Mouse (Mus musculus) forebrain, embryonic 12.5 days (tissue): ENCODE results near the gene Actr1a. TPM values are rescaled to one million over a fixed set of nuclear protein-coding genes. Genes with fewer than 3 reads are reported as not detected.
A peak's percentile ranks its signal among the peaks of the same experiment; 100 is the strongest.

Experiments
- ATAC-seq: fragments of 200-750 bp; cut with Nextera tagmentation; 2 replicates; pipeline ENCODE4 v1.8.0; 2017; ENCODE audit warnings: moderate TSS enrichment; ENCODE audit not compliant: low FRiP score
- H3K27ac ChIP-seq: fragments of 300-500 bp; sonication (generic); 2 replicates; pipeline ENCODE4 v1.5.1; 2016; ENCODE audit warnings: mild to moderate bottlenecking
- H3K27me3 ChIP-seq: fragments of 300-500 bp; sonication (generic); 2 replicates; pipeline ENCODE4 v1.6.1; 2016; ENCODE audit warnings: mild to moderate bottlenecking
- H3K36me3 ChIP-seq: fragments of 300-500 bp; sonication (generic); replicated peaks from 2 replicates; pipeline ENCODE4 v1.6.1; 2016; ENCODE audit warnings: mild to moderate bottlenecking
- H3K4me1 ChIP-seq: fragments of 300-500 bp; sonication (generic); 2 replicates; pipeline ENCODE4 v1.6.1; 2016
- H3K4me2 ChIP-seq: fragments of 300-500 bp; sonication (generic); 2 replicates; pipeline ENCODE4 v1.6.1; 2016; ENCODE audit warnings: mild to moderate bottlenecking, moderate library complexity
- H3K4me3 ChIP-seq: fragments of 300-500 bp; sonication (generic); replicated peaks from 2 replicates; pipeline ENCODE4 v1.5.1; 2016; ENCODE audit warnings: mild to moderate bottlenecking
- H3K9ac ChIP-seq: fragments of 300-500 bp; sonication (generic); 2 replicates; pipeline ENCODE4 v1.6.1; 2016; ENCODE audit warnings: mild to moderate bottlenecking
- H3K9me3 ChIP-seq: fragments of 300-500 bp; sonication (generic); 2 replicates; pipeline ENCODE4 v1.6.1; 2016
- WGBS: fragments of 180-500 bp; shearing (Covaris S2); methylation state at CpG from one replicate; pipeline ENCODE4 v1.1.7; 2016; 5-methylcytosine and 5-hydroxymethylcytosine counted together
- polyA plus RNA-seq: library from polyadenylated mRNA; unstranded; fragments of >200 nt; fragmentation: Nextera tagmentation; extraction: Ambion mirVana; gene quantifications from 2 replicates; pipeline ENCODE4 v1.2.1, GENCODE M21; 2016

The Actr1a gene
- polyA plus RNA-seq, 1 experiment from 2014 or later: 241 TPM

- no peak overlapping the region for H3K27ac ChIP-seq
- H3K4me3 ChIP-seq: no peak overlapping the region
- no peak overlapping the region for H3K9ac ChIP-seq
- 87% methylated on average over 4 of the region's 4 CpGs for WGBS
- peaks cover 36% of the 10 kb centered on the region for H3K4me1 ChIP-seq
- 0 out of 2 replicates have a peak, but pooled peaks cover 3% of the 10 kb centered on the region for H3K36me3 ChIP-seq
- no peak for ATAC-seq
- H3K4me2 ChIP-seq: no peak overlapping the region
- no peaks in the 10 kb centered on the region for H3K27me3 ChIP-seq
- no peaks in the 10 kb centered on the region for H3K9me3 ChIP-seq
Observed at GRCm38 (mm10) chr19:46418051-46418450, 22.5 kb upstream of the Actr1a start.

GRCm38 (mm10) chr19:46416276-46416675 is 20.7 kb upstream of the Actr1a start:
- no peak overlapping the region for H3K9ac ChIP-seq
- H3K27me3 ChIP-seq: no peaks in the 10 kb centered on the region
- H3K4me1 ChIP-seq: peaks cover 19% of the 10 kb centered on the region
- H3K9me3 ChIP-seq: no peaks in the 10 kb centered on the region
- H3K27ac ChIP-seq: peak overlapping the region; percentile 53
- 0 out of 2 replicates have a peak, but pooled peaks cover 3% of the 10 kb centered on the region for H3K36me3 ChIP-seq
- H3K4me2 ChIP-seq: no peak overlapping the region
- no peak for ATAC-seq
- no peak overlapping the region for H3K4me3 ChIP-seq
- 65% methylated on average over 9 of the region's 9 CpGs for WGBS

GRCm38 (mm10) chr19:46414486-46414885 is 18.9 kb upstream of the Actr1a start:
- no peak for ATAC-seq
- Histone ChIP-seq H3K4me3 (no peak overlapping the region), H3K4me1 (peaks cover 9% of the 10 kb centered on the region), H3K27me3 (no peaks in the 10 kb centered on the region), H3K9me3 (no peaks in the 10 kb centered on the region), H3K36me3 (0 out of 2 replicates have a peak, but pooled peaks cover 6% of the 10 kb centered on the region), H3K9ac (no peak overlapping the region), H3K27ac (no peak overlapping the region), H3K4me2 (no peak overlapping the region)
- 94% methylated on average over 8 of the region's 8 CpGs for WGBS

- Histone ChIP-seq H3K27ac (no peak overlapping the region), H3K9me3 (no peaks in the 10 kb centered on the region), H3K36me3 (0 out of 2 replicates have a peak, but pooled peaks cover 6% of the 10 kb centered on the region), H3K4me2 (no peak overlapping the region), H3K4me1 (peaks cover 9% of the 10 kb centered on the region), H3K4me3 (no peak overlapping the region), H3K9ac (no peak overlapping the region), H3K27me3 (no peaks in the 10 kb centered on the region)
- no peak for ATAC-seq
- 93% methylated on average over 2 of the region's 2 CpGs for WGBS
Observed at GRCm38 (mm10) chr19:46413969-46414368, 18.4 kb upstream of the Actr1a start.

GRCm38 (mm10) chr19:46412056-46412805 is 16.7 kb upstream of the Actr1a start:
- 91% methylated on average over 12 of the region's 12 CpGs for WGBS
- Histone ChIP-seq H3K4me1 (peaks cover 9% of the 10 kb centered on the region), H3K4me3 (no peak overlapping the region), H3K27ac (no peak overlapping the region), H3K36me3 (peaks cover 9% of the 10 kb centered on the region; the same call in 1 of the 2 replicates), H3K9ac (no peak overlapping the region), H3K4me2 (no peak overlapping the region), H3K27me3 (no peaks in the 10 kb centered on the region), H3K9me3 (no peaks in the 10 kb centered on the region)
- ATAC-seq: no peak

- H3K4me3 ChIP-seq: no peak overlapping the region
- H3K9me3 ChIP-seq: no peaks in the 10 kb centered on the region
- no peak overlapping the region for H3K4me2 ChIP-seq
- H3K36me3 ChIP-seq: peaks cover 33% of the 10 kb centered on the region
- ATAC-seq: no peak
- H3K27me3 ChIP-seq: no peaks in the 10 kb centered on the region
- 92% methylated on average over 3 of the region's 3 CpGs for WGBS
- peaks cover 5% of the 10 kb centered on the region; the same call in 1 of the 2 replicates for H3K4me1 ChIP-seq
- no peak overlapping the region for H3K9ac ChIP-seq
- no peak overlapping the region for H3K27ac ChIP-seq
Observed at GRCm38 (mm10) chr19:46409506-46409905, 14.0 kb upstream of the Actr1a start.

- H3K4me1 ChIP-seq: peaks cover 5% of the 10 kb centered on the region; the same call in 1 of the 2 replicates
- peaks cover 53% of the 10 kb centered on the region for H3K36me3 ChIP-seq
- no peak overlapping the region for H3K27ac ChIP-seq
- no peaks in the 10 kb centered on the region for H3K9me3 ChIP-seq
- no peak overlapping the region for H3K4me3 ChIP-seq
- H3K27me3 ChIP-seq: no peaks in the 10 kb centered on the region
- H3K4me2 ChIP-seq: no peak overlapping the region
- WGBS: 83% methylated on average over 8 of the region's 8 CpGs
- H3K9ac ChIP-seq: no peak overlapping the region
- no peak for ATAC-seq
Observed at GRCm38 (mm10) chr19:46406592-46407386, 11.2 kb upstream of the Actr1a start.

- Histone ChIP-seq H3K4me3 (no peak overlapping the region), H3K27ac (no peak overlapping the region), H3K9me3 (no peaks in the 10 kb centered on the region), H3K9ac (no peak overlapping the region), H3K36me3 (peaks cover 59% of the 10 kb centered on the region), H3K27me3 (no peaks in the 10 kb centered on the region), H3K4me2 (no peak overlapping the region), H3K4me1 (peaks cover 15% of the 10 kb centered on the region)
- 100% methylated on average over 1 of the region's 1 CpGs for WGBS
- ATAC-seq: no peak
Observed at GRCm38 (mm10) chr19:46404030-46404429, 8.5 kb upstream of the Actr1a start.

- 86% methylated on average over 7 of the region's 7 CpGs for WGBS
- Histone ChIP-seq H3K9ac (no peak overlapping the region), H3K27ac (no peak overlapping the region), H3K27me3 (no peaks in the 10 kb centered on the region), H3K36me3 (peaks cover 40% of the 10 kb centered on the region), H3K4me3 (no peak overlapping the region), H3K4me1 (peaks cover 34% of the 10 kb centered on the region), H3K4me2 (no peak overlapping the region), H3K9me3 (no peaks in the 10 kb centered on the region)
- no peak for ATAC-seq
Observed at GRCm38 (mm10) chr19:46400558-46400957, 5.0 kb upstream of the Actr1a start.

- Histone ChIP-seq H3K4me1 (peaks cover 34% of the 10 kb centered on the region), H3K27me3 (no peaks in the 10 kb centered on the region), H3K27ac (no peak overlapping the region), H3K4me2 (no peak overlapping the region), H3K9me3 (no peaks in the 10 kb centered on the region), H3K9ac (no peak overlapping the region), H3K4me3 (no peak overlapping the region), H3K36me3 (peaks cover 36% of the 10 kb centered on the region)
- 82% methylated on average over 7 of the region's 7 CpGs for WGBS
- no peak for ATAC-seq
Observed at GRCm38 (mm10) chr19:46399886-46400285, 4.3 kb upstream of the Actr1a start.

- ATAC-seq: no peak
- no peak overlapping the region for H3K27ac ChIP-seq
- H3K27me3 ChIP-seq: no peaks in the 10 kb centered on the region
- peak overlapping the region; percentile 12; the same call in 1 of the 2 replicates for H3K9ac ChIP-seq
- no peak overlapping the region for H3K4me2 ChIP-seq
- no peaks in the 10 kb centered on the region for H3K9me3 ChIP-seq
- peaks cover 32% of the 10 kb centered on the region for H3K36me3 ChIP-seq
- 88% methylated on average over 6 of the region's 6 CpGs for WGBS
- H3K4me3 ChIP-seq: no peak overlapping the region
- H3K4me1 ChIP-seq: peaks cover 37% of the 10 kb centered on the region
Observed at GRCm38 (mm10) chr19:46399372-46399771, 3.8 kb upstream of the Actr1a start.

GRCm38 (mm10) chr19:46398401-46398800 is 2.9 kb upstream of the Actr1a start:
- peaks cover 24% of the 10 kb centered on the region for H3K36me3 ChIP-seq
- peak overlapping the region; percentile 83; the same call in 1 of the 2 replicates for H3K9ac ChIP-seq
- no peaks in the 10 kb centered on the region for H3K9me3 ChIP-seq
- peaks cover 46% of the 10 kb centered on the region for H3K4me1 ChIP-seq
- 54% methylated on average over 3 of the region's 3 CpGs for WGBS
- no peak overlapping the region for H3K27ac ChIP-seq
- ATAC-seq: no peak
- peak overlapping the region; percentile 91 for H3K4me2 ChIP-seq
- H3K4me3 ChIP-seq: peak overlapping the region; percentile 73
- no peaks in the 10 kb centered on the region for H3K27me3 ChIP-seq
